Mouse (Mus musculus) adrenal gland, adult (tissue): ENCODE measurements at regions not wholly inside any gene's neighbourhood (a gene's known extent, or its start where the extent isn't known, plus 50 kb on each side); places are given as distances from the start of the nearest gene placed in this dataset.
A peak's percentile ranks its signal among the peaks of the same experiment; 100 is the strongest.

Source experiments
- DNase-seq, 2 experiments: peaks; one replicate each; pipeline ENCODE4 v3.0.0; 2022 to 2023; ENCODE audit warnings: low spot score in 1 of 2; ENCODE audit not compliant: inconsistent age in 2 of 2

DNA sequence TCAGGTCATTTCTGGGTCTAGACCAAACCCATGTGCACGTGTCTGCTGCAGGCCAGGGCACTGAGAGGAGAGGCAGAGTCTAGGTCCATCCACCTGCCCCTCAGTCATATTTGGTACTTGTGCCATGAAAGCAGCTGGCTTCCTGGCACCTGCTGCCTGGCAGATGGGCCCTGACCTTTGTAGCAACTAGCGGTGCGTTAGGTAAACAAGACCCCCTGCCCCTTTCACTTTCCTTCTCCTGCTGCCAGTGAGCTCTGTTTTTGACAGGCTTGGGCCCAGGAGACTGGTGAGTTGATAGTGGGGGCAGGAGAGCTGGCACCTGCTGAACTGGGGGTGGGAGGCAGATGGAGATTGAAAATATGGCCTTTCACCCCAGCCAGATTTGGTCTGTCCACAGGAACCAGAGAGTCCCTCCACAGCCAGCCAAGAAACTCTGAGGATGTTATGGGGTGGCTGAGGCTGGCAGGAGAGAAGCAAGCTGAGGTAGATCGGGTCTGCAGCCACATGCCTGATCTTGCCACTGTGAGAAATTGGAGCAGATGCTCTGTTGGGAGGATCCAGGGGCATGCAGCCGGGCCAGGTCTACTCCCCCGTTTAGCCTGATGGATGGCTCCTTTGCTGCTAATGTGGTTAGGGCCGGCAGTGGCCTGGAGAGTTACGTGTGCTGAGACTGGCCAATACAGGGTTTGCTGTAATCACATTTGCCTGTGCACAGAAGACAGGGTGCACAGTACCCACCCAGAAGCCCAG lies 316.6 kb upstream of the 4931429L15Rik start:
- DNase-seq, result peak; percentile 23 to 31

DNA sequence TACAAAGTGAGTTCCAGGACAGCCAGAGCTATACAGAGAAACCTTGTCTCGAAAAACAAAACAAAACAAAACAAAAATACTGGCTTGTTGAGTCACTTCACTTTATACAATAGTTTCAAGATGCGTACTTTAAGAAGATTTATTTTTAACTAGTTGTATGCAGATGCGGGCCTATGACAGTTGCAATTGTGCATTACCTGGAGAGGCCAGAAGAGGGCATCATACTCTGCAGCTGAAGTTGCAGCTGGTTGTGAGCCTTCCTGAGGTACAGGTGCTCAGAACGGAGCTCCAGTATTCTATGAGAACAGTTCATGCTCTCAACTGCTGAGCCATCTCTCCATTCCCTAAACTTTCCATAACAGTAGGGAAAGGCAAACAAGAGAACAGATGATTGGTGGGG lies 314.2 kb upstream of the 4931429L15Rik start:
- DNase-seq, result no peak

DNA sequence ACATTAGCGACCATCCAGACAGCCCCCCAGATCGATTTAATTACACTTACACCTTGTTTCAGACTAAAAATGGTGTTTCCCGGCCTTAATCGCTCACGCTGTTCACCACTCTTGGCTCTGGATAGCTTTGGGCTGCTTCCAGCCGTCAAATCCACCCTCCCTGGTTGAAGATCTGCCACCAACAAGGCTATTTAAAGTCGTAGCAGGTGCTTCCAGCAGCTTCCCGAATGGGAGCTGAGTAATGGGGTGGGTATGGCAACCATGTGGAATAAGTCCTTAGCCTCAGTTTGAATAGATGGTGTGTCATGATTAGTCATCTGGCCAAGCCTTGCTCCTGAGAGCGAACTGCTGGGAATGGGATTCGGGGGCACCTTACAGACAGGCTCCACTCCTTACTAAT lies 312.8 kb upstream of the 4931429L15Rik start:
- no peak for DNase-seq

DNA sequence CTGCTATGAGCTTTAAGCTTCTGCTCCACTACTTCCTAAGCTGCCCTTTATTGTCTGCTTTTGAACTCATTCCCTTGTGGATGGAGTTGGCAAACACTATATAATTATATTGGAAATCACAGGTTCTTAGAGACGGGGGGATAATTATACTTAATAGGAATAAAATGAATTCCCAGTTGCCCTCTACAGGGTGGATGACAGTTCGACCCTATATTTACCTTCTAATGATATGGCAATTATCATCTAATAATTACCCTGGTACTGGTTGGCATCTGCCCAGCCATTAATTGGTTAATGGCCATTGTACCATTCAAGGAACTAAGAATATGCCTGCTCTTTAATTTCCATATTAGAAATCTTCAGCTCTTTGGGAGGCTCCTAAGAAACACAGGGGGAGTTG lies 302.5 kb upstream of the 4931429L15Rik start:
- no peak for DNase-seq

DNA sequence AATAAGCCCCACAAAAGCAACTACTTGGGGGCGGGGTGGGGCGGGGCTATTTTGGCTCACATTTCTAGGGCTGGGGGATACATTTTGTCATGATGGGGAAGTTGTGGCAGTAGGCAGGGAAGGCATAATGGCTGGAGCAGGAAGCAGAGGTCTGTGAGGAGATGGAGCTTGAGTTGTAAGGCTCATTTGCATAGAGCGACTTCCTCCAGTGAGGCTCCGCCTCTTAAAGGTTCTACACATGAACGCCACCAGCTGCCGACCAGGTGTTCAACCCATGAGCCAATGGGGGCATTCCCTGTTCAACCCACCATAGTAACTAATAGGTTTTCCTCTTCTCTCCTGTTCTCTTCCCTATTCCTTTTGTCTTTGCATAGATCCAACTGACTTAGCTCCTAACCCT lies 302.1 kb upstream of the 4931429L15Rik start:
- no peak for DNase-seq

DNA sequence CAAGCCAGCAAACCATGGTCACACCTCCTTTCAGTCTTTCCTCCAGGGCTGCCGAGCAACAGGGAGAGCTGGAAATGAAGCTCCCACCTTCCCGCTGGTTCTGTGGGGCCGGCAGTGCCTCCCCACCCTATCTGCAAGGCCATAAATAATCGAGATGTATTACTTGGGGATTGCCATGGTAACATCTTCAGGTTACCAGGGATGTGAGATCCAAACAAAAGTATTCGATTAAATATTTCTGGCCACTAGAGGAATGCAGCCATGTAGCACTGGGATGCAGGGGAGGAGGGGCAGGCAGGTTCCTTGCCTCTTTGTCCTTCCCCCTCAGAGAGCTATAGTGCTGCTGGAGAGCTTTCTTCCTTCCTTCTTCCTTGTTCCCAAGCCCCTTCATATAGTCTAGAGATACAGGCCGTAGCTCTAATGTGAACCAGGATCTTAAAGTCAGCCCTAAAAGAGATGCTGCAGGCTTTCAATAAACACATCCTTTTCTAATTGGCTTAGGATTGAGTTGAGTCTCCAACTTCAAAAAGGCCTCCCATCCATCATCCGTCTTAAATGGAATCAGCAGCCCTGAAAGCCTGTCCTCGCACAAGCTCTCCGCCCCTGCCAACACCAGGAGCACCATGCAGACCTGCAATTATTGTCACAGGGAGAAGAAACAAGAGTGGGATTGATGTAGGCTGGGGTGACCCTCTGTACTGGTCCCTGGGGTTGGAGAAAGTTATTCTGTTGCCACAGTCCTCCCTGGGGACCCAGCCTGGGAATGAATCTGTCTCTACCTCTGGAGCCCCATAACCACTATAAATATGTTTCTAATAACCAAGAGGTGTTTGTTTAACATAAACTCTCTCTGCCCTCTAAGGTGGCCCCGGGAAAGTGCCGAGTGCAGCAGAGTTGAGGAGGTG lies 290.6 kb upstream of the 4931429L15Rik start:
- DNase-seq, result no peak

DNA sequence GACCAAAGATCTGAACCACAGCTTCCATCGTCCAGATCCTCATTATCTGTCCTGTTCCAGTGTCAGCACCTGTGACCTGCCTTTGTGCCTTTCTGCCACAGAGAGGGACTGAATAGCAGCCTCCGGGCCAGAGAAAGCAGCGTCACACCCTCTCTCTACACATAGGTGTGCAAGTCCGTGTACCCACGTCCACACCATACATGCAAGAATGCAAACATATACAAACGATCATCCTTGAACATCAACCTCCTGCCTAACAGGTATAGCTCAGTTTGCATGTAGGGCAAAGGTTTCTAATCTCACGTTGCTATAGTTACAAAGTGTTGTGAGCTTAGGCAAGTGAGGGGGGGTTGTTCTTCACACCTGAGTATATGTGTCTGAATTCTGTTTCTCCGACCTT lies 288.9 kb upstream of the 4931429L15Rik start:
- no peak for DNase-seq

DNA sequence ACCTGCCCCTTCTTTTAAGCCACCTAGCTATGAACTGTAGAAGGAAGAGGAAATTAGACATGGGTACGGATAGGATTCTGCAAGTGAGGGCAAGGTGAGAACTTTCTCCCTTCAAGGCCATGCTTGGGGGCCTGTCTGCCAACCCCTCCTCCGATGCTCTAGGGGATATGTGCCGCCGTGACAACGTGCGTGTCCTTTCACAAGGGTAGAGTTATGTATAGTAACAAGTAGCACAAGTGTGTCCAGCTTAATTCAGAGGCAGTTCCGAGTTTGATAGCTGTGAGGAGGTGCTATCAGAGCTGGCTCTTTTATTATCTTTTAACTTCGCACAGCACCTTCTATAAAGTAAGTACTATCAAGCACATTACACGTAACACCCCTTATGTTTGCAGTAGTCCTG lies 281.0 kb upstream of the 4931429L15Rik start:
- DNase-seq, result no peak

DNA sequence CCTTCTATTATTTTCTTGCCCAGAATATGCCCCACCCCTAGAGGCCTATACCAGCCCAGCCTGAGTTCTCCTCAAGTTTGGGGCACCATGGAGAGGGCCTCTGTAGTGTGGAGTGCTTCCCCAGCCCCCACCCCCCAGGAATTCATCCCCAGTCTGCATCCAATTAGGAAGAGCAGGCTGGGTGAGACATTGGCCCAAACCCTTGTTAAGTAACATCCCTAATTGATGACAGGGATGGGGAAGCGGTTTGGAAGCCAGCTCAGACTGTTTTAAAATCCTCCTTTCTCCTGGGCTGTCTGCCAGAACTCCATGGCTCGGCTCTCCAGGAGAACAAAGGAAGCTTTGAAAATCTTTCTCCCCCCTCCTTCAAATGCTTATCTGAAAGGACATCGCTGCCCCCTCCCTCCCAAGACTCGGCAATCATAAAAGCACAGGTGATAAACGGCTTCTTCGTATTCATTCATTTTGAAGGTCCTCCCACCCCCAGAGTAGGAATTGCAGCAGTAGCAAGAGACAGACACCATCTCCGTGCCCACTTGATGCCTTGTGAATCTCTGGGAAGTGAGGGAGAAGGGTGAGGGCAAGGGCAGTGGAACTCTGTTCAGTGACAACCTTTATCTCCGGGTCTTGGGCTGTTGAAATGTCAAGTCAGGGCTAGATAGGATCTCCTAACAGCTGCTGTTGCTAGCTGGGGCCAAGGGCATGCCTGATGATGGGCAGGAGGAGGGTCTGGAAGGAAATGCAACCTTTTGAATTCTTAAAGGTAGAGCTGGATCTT lies 280.3 kb upstream of the 4931429L15Rik start:
- DNase-seq, result peak; percentile 29 to 73

DNA sequence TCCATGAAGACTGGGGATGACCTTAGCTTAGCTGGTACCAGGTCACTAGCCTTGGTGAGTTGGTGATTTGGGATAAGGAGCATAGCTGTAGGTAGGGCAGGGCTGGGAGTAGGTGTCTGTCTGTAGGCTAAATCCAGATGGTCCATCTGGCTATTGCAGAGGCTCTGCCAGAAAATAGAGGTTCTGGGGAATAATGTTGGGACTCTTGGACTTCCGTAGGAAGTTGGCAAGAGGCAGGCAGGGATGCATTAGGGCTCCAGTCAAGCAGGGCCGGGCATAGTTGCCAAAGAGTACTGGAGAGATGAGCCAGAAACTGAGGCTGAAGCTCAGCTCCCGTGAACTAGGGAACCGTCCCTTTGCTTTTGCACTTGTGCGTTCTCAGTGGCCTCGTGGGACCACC lies 278.7 kb upstream of the 4931429L15Rik start:
- no peak for DNase-seq

DNA sequence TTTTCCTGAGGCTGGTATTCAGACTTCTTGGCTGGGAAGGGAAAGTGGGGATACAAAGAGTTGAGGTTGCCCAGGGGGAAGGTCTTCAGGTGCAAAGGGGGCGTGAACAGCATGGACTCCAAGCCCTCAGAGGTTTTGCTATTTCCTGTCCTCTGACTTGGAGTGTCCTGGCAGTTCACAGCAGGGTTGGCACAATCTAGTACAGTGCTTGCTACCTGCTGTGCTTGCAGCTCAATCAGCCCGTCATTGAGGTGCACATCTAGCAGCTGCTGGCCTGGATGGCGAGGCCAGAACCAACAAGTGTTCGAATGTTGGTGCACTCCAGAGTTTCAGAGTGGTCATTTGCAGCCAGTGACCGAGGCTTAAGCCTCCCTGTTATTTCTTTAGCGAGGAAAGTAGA lies 273.7 kb upstream of the 4931429L15Rik start:
- DNase-seq, result no peak

DNA sequence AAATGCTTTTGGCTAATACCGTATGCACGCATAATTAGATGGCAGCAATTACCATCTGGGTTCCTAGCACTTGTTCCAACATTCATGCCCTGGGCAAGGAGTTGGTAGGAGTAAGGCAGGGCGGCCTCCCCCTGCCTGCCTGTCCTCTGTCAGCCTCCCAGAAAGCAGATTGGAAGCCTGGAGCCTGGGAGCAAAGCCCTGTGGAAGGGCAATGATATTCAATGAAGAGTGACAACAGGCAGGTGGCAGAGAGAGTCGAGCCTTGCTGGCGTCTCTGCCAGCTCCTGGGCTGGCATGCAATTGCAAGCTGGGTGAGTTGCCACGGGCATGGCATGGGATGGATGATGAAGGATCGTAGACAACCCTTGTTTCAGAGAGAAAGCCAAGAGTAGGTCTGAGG lies 273.1 kb upstream of the 4931429L15Rik start:
- DNase-seq, result no peak

DNA sequence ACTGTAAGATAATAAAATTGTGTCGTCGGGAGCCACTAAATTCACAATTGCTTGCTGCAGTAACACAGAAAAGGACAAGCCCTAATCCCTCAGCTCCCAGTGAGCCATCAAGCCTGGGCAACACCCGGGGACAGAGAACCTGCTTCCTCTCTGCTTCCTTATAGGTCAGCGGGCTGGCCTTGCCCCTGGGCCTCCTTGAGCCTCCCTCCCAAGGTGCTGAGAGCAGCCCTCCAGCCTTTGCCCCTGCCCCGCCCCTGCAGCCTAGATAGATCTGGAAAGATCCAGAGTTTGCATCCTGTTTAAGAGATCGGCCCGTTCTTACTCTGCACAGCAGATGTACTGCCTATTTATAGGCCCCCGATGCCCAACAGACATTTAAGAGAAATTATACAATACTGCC lies 267.0 kb upstream of the 4931429L15Rik start:
- no peak for DNase-seq

DNA sequence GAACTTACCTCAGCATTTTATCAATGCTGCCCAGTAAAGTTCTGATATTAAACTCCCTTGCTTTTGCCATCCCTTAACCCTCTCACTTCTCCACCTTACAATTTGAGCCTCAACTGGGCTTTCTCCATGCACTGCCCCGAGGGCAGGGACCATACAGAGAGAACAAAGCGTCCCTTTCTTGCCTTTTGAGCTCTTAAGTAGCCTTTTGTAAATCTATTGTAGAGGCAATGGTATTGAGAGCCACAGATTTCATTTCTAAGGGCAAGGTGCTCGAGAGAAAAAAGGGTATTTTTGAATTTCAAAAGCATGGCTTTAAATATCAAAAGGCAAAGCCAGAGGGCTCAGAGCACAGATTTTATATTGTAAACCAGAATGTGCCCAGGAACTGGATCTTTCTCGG lies 262.1 kb upstream of the 4931429L15Rik start:
- DNase-seq, result no peak

DNA sequence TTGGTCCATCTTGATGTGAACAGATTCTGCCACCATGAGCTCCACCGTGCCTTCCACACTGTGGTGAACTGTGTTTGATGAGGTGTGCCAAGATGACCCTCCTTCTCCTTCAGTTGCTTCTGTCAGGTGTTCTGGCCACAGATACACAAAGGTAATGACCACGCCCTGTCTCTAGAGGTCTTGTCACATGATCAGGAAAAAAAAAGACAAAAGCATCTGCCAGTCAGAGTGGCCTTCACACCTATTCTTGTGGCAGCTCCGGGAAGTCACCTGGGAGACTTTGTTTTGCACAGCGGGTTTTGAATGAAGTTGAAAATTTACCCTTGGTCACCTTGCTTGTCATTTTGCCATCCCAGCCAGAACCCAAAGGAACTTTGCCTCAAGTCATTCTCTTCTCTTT lies 242.5 kb upstream of the 4931429L15Rik start:
- DNase-seq, result no peak

DNA sequence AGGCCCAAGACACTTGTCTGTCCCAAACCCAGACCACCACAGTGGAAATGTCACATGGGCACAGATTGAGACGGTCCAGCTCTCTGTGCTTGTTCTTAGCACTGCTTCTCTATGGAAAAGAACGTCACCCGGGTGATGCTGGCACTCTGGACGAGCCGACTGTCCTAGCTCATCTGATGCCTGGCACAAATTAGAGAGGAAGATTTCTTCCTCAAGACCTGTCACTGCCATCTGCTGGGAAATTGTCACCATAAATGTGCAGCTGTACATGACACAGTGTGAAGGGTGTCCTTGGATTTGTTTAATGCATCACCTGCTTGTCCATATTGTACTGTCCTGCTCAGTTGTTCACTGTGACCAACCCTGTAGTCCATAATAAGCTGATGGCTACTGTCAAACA lies 238.7 kb upstream of the 4931429L15Rik start:
- DNase-seq, result no peak

DNA sequence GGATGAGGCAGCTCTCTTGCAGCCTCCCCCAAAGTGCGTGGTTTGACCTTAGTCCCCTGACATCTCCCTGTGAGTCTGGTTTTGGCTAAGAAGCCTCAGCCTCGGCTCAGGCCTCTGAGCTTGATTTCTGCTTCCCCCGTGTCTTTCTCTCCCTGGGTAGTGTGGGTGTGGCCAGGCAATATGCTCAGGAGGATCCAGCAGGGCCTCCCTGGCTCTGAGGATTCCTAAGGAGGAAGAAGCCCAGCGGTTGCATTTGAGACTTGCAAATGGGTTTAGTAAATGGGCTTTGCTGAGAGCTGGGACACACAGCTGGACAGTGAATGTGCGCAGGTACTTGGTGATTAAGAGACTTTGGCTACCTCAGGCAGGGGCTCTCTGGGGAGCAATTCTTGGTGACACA lies 238.0 kb upstream of the 4931429L15Rik start:
- DNase-seq, result no peak

DNA sequence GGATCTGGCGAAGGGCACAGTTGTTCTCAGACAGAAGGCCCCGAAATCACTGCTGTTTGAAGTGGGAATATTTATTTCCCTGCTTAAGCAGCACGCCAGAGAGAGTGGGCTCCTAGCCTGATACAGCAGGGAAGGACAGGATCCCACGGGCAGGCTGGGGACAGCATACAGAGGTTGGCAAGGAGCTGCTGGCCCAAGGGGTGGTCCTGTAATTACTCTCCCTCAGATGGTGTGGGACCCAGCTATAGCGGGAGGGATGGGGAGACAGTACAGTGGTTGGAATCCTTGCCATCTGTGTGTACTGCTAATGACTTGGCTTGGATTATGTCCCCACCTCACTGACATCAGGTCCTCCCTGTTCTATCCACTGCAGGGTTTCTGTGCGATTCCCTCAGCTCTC lies 235.4 kb upstream of the 4931429L15Rik start:
- no peak for DNase-seq

DNA sequence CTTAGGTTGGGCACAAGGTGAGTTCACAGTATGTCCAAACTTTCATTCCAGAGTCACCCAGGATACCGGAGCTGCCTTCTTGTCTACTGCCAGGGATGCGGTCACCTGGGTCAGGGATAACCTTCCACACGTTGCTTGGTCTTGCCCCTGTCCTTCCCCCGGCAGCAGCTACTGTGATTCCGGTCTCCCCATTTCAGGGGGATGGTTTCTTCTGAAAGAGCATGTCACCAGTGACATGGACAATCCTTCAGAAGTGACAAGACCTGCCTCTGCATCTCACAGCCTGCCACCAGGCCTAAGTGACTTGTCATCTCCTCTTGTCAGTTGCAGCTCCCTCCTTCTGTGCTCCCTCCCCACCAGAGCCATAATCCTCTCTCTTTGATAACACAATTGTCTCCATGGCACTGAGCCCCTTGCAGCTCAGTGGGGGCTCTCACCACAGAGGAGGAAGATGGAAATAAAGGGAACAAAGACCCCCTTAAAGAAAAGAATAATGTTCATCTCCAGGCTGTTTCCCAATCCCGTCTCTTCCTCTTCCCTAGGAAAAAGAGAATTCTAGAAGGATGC lies 234.9 kb upstream of the 4931429L15Rik start:
- no peak for DNase-seq

DNA sequence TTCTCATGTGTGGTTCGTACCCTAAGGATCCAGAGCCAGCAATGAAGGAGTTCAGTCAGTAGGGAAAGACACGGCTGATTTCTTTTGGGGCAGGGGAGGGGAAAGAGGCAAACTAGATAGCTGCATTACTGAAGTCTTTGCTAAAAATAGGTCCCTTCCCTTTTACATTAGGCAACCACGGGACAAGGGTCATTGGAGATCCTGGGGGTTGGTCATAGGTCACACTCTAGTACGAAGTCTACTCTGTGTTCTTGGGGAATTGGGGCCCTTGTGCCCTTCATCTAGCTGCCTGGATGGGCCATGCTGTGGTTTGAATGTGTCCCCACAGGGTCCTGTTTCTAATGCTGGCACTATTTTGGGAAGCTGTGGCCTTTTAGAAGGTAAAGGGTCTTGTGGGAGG lies 229.6 kb upstream of the 4931429L15Rik start:
- no peak for DNase-seq

DNA sequence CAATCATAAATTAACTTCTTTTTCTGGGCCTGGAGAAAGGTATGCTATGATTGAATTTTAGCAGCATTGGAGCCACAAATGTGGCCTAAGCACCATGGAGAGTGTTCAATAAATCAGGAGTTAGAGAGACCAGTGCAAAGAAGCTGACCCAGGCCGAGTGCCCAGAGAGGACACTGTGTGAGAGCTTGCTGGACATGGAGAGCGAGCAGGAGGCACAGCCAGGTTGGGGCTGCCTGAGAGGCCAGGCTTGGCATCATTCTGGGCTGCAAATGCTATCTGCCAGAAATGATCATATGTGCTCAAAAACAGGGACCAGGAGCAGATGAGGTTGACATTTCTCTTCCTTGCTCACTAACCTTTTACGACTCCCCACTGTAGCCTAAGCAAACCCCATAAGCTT lies 224.5 kb upstream of the 4931429L15Rik start:
- DNase-seq, result no peak
